Mouse (Mus musculus) spleen, embryonic (tissue): ENCODE measurements at regions not wholly inside any gene's neighbourhood (a gene's known extent, or its start where the extent isn't known, plus 50 kb on each side); places are given as distances from the start of the nearest gene placed in this dataset.
"Not testable (repeated sequence)": the region's sequence is repeated elsewhere in the genome, so short reads cannot be mapped to it uniquely, and the experiment has no call there.

Experiments used
- CTCF ChIA-PET: fragments of 350-600 bp; sonication (Branson Sonifier 250); formaldehyde crosslinking; loops from one replicate; lab custom pipeline; 2022; lab: Charles Lee

GRCm38 (mm10) chr1:152252658-152253267 lies 133.7 kb downstream of the Tsen15 start:
- CTCF ChIA-PET, result no interaction called here

- CTCF ChIA-PET, result no interaction called here
These were observed 145.5 kb downstream of the Tsen15 start for GRCm38 (mm10) chr1:152241026-152241425.

GRCm38 (mm10) chr1:152239376-152239775 lies 147.1 kb downstream of the Tsen15 start:
- CTCF ChIA-PET, result no interaction called here

GRCm38 (mm10) chr1:152235212-152235792 lies 145.4 kb upstream of the 1700025G04Rik start:
- CTCF ChIA-PET, result no interaction called here

DNA sequence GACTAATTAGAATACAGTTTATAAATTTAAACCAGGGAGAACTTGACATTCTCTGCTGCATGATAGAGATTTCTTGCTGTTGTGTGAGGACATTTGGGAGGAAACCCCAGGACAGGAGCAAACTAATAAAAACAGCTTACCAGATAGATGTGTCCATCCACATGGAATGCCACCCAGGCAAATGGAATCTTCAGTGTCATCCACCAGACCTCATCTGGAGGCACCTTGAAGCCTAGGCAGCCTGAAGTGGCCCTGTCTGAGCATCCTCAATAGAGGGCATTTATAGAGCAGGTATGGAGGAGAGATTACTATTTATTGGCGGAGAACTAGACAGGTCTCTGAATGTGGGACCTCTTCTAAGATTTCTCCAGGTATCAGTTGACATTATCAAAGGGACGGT lies 144.8 kb upstream of the 1700025G04Rik start:
- CTCF ChIA-PET, result no interaction called here

- CTCF ChIA-PET, result no interaction called here
These were observed 141.8 kb upstream of the 1700025G04Rik start for GRCm38 (mm10) chr1:152231717-152232202.

GRCm38 (mm10) chr1:152229709-152230108 lies 139.8 kb upstream of the 1700025G04Rik start:
- CTCF ChIA-PET, result no interaction called here

- CTCF ChIA-PET, result no interaction called here
These were observed 136.1 kb upstream of the 1700025G04Rik start for GRCm38 (mm10) chr1:152226049-152226448.

DNA sequence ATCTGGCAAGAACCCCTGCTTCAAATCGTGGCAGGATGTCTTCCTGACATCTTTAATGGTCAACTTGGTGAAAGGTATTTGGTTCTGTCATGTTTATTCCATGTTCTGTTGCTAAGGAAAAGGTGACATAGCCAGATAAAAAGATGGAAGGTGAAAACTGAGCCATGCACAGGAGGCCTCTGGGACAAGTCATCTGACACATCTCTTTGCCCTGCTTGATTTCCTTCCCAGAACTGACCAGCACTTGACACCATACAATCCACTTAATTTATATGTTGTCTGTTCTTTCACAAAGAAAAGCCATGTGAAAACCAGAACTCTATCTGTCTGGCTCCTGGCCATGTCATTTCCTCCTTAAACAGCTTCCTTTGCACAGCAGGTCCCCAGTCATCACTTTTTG lies 133.7 kb upstream of the 1700025G04Rik start:
- CTCF ChIA-PET, result no interaction called here

- CTCF ChIA-PET, result no interaction called here
These were observed 131.1 kb upstream of the 1700025G04Rik start for GRCm38 (mm10) chr1:152220804-152221565.

- CTCF ChIA-PET, result not testable (repeated sequence)
These were observed 129.8 kb upstream of the 1700025G04Rik start for GRCm38 (mm10) chr1:152219752-152220151.

GRCm38 (mm10) chr1:152217404-152217803 lies 127.5 kb upstream of the 1700025G04Rik start:
- CTCF ChIA-PET, result no interaction called here

- CTCF ChIA-PET, result no interaction called here
These were observed 124.5 kb upstream of the 1700025G04Rik start for GRCm38 (mm10) chr1:152214376-152214775.

DNA sequence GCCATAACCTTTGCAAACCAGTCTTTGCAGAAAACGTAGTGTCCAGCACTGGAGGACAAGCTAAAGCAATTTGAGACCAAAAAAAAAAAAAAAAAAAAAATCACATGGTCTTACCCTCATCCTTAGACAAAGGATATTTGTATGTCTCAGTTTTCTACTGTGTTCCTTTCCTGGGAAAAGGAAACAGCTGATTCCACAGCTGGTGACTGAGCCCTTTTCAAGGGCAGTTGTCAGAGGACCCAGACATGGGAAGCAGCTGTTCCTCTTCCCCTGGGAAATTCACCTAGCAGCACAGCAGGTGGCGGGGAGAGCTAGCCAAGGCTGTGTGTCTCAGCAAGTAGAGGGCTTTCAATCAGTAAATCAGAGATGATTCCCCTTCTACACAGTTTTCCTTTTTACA lies 113.3 kb upstream of the 1700025G04Rik start:
- CTCF ChIA-PET, result no interaction called here

DNA sequence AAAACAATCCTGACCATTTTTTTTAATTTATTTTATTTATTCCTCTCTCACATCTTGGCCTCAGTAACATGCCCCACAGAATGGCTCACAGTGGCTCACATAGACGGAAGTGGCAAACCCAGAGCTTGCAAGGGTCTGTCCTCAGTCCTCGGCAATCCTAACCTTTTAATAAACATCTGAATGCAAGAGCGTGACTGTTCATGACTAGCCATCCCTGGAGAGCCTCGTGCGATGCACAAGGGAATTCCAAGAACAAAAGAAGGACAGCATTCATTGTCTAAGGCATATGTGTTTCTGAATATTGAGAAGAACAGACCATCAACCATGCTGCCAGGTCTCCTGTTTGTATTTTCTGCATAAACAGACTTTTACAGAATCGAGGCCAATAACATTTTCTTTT lies 98.8 kb upstream of the 1700025G04Rik start:
- CTCF ChIA-PET, result no interaction called here

DNA sequence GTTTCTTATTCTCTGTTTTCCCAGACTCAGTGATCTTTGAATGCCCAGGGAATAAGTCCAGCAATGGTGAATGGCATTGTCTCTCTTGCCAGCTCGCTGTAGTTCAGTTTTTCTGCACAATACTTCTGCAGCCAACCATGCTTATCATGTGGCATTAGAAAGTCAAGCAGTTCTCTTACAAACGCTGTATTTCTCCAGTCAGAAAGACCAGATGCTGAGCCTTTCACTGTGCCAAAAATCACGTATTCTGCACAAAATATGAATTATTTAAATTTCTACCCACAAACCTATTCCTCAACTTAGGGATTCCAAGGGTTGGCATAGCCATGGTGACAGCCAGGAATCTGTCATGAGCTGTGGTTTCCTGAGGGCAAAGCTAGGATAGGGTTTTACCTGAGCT lies 95.0 kb upstream of the 1700025G04Rik start:
- CTCF ChIA-PET, result no interaction called here

DNA sequence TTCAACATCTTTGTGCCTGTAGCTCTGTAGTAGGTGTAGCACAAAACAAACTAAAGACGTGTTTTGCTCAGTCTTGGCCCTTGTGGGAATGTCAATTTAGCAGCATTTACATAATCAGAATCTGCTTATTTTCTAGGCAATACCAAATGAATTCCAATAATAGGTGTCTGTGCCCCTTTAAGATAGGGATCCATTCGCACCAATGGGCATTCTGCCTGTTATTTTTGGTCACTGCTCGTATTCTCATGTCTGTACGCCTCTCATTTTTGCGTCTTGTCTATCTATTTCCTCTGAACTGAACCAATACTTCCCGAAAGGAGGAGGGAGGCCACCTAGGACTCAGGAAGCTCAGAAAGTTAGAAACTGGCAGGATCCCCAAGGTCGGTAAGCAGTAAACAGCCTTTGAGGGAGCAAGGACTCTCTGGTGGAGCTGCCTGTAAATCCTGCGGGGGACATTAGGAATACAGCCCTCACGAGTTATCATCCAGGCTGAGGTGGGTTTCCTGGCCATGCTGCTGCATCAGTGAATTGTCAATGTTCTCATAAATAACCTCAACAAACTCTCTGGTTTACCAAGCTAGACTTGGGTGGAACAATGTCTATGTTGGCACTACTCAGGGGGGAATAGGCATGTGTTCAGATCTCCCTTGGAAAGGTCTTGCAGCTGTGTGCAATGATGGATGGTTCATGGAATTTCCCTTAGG lies 86.5 kb upstream of the 1700025G04Rik start:
- CTCF ChIA-PET, result no interaction called here

GRCm38 (mm10) chr1:152175691-152176090 lies 85.8 kb upstream of the 1700025G04Rik start:
- CTCF ChIA-PET, result no interaction called here

GRCm38 (mm10) chr1:152174464-152174863 lies 84.5 kb upstream of the 1700025G04Rik start:
- CTCF ChIA-PET, result no interaction called here

GRCm38 (mm10) chr1:152171034-152171790 lies 81.3 kb upstream of the 1700025G04Rik start:
- CTCF ChIA-PET, result no interaction called here

- CTCF ChIA-PET, result no interaction called here
These were observed 80.7 kb upstream of the 1700025G04Rik start for GRCm38 (mm10) chr1:152170583-152170982.
